Mouse (Mus musculus): ENCODE results near the gene Cyp2a4. TPM values are rescaled to one million over a fixed set of nuclear protein-coding genes. Genes with fewer than 3 reads are reported as not detected.
"Not testable (repeated sequence)": the region's sequence is repeated elsewhere in the genome, so short reads cannot be mapped to it uniquely, and the experiment has no call there.

Cyp2a4 gene
- polyA plus RNA-seq, 1 experiment from 2014 or later: not detected

DNA sequence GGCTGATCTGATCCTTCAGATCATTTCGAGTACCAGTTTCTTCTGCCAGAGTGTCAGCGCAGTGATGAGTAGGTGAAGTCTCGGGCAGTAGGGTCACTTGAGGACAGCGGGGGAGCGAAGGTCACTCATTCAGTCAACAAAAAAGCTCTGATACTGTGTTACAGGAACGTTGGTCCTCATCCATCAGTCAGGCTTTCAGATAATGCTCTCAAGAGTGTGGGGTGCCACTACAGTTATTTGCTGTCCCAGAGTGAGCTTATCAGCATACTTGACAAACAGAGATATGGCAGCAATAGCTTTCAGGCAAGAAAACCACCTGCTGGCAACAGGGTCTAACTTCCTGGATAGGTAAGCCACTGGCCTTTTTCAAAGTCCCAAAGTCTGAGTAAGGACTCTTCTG, 49.8 kb downstream of the Cyp2a4 start:
- not testable (repeated sequence) for H3K27ac ChIP-seq (replicated peaks; ENCODE audit: low read depth, low read length); DNase-seq; H3K9ac ChIP-seq (replicated peaks; ENCODE audit: low read length); H3K27me3 ChIP-seq (ENCODE audit: control insufficient read depth, insufficient read depth, low read length); H3K9me3 ChIP-seq (ENCODE audit: control insufficient read depth, low read length); H3K4me1 ChIP-seq (ENCODE audit: control insufficient read depth, insufficient read depth, low read length); ATAC-seq (ENCODE audit: low FRiP score, low TSS enrichment); H3K4me2 ChIP-seq (ENCODE audit: low read length); H3K36me3 ChIP-seq (ENCODE audit: control insufficient read depth, insufficient read depth, low read length); H3K4me3 ChIP-seq (replicated peaks; ENCODE audit: low read depth, low read length)
- 93% methylated on average over 4 of the region's 6 CpGs for WGBS

Other genes with a start within 250 kb of the Cyp2a4 start
- gene Cyp2b13, start 245.7 kb upstream of the Cyp2a4 start, polyA plus RNA-seq (2014; fragmentation: Nextera tagmentation; extraction: Ambion mirVana): not detected in 2 replicates
- not detected in 2 replicates for gene Cyp2b9, start 133.8 kb upstream of the Cyp2a4 start, polyA plus RNA-seq (2014; fragmentation: Nextera tagmentation; extraction: Ambion mirVana)
- not detected in 2 replicates for gene Vmn1r184, start 46.8 kb upstream of the Cyp2a4 start, polyA plus RNA-seq (2014; fragmentation: Nextera tagmentation; extraction: Ambion mirVana)
- gene Nlrp9c, start 96.5 kb downstream of the Cyp2a4 start, polyA plus RNA-seq (2014; fragmentation: Nextera tagmentation; extraction: Ambion mirVana): not detected in 2 replicates
- not detected in 2 replicates for gene Nlrp4a, start 127.9 kb downstream of the Cyp2a4 start, polyA plus RNA-seq (2014; fragmentation: Nextera tagmentation; extraction: Ambion mirVana)
- not detected in 2 replicates for gene Nlrp9a, start 227.9 kb downstream of the Cyp2a4 start, polyA plus RNA-seq (2014; fragmentation: Nextera tagmentation; extraction: Ambion mirVana)